Mouse (Mus musculus): ENCODE results near the gene Trpm3.

Gene Trpm3

DNA sequence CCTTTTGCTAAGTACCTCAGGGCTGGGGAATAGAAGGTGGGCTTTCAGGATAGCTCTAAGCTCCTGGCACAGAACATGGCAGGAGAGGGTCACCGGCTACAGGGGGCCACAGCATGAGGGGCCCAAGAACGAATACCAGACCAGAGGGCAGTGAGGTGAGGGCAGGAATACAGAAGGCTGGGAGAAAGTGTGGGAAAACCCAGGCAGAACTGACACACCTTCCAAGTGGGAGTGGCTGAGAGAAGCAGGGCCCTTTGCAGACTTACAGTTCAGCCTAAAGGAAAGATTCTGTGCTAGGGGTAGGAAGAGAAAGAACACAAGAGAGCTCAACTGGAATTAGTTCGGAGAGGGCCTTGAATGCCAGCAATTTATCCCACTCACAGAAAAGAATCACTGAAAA is 896.9 kb downstream of the Trpm3 start:
- DNase-seq (ENCODE audit: low read depth), result no peak

- DNase-seq (ENCODE audit: low read depth), result no peak
Measured at GRCm38 (mm10) chr19:23036782-23037477, 898.1 kb downstream of the Trpm3 start.

GRCm38 (mm10) chr19:23037499-23037898 is 898.7 kb downstream of the Trpm3 start:
- no peak for DNase-seq (ENCODE audit: low read depth)

- DNase-seq (ENCODE audit: low read depth), result no peak
Measured at GRCm38 (mm10) chr19:23038321-23038720, 899.5 kb downstream of the Trpm3 start.

DNA sequence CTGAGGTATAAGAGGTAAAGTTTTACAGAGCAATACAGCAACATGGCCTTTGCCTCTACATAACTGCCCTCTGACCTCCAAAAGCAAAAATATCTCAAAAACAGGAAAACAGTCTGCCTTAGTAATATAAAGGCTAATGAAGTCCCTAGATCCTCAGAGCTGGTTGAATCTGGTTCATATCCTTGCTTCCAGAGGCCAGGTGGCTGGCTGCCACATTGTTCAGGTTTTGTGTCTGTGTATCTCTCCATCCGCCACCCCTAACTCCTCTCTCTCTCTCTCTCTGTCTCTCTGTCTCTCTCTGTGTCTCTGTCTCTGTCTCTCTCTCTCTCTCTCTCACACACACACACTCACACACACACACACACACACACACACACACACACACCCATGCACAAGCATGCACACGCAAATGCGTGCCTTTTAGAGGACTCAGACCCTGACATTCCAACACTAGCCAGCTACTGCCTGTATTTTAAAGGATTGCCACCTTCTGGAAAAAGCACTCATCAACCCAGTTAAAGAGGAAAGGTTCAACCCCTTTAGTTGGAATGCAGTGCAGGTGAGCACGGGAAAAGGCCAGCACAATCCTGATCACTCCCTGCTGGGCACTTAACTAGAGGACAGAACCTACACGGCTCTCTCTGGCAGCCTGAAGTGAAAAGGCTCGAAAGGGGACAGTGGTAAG is 902.8 kb downstream of the Trpm3 start:
- no peak for DNase-seq (ENCODE audit: low read depth)

DNA sequence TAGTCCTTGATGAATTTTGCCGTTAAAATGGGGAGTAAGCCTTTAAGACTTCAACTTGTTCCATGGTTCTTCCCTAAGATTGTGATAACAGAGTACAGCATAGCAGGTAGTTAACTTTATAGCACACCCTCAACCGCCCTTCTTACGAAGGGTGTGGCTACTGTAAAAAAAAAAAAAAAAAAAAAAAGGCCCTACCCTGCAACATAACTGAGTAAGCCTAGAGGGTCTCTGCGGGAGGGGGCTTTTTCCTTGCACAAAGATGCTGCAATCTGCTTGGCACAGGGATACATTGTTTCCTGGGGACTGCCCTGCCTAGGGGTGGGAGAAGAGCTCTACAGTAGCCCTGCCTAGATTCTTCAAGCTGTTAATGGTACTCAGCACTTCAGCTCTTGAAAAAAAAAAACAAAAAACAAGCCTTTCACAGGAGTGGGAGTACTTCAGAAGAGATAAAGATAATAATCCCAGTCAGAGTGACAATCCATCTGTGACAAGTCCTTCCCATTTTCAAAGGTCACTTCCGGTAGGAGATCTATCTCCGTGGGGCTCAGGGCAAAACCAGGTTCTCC is 903.4 kb downstream of the Trpm3 start:
- DNase-seq (ENCODE audit: low read depth), result no peak

DNA sequence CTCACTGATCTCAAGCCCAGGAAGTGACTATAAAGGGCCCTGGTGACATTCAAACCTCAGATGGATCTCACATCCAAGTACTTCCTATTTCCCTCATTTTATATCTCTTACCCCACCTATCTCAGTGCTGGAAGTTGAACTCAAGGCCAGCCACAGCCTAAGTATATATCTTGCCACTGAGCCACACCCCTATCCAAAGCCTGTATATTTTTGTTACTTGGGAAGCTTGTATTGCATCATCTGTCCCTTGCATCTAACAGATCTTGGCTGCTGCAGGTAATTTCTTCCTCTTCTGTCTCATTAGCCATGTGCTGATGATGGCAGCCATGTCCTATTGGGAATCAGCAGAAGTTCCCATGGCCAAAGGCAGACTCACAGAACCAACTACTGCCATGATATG is 904.9 kb downstream of the Trpm3 start:
- no peak for DNase-seq (ENCODE audit: low read depth)

Measured in induced T-regulatory cell, adult 2 months (primary cell).